Mouse (Mus musculus) midbrain, embryonic 11.5 days (tissue): Measurements from ENCODE around the gene Ifit1bl2. TPM values are rescaled to one million over a fixed set of nuclear protein-coding genes. Genes with fewer than 3 reads are reported as not detected.
"Not testable (repeated sequence)": the region's sequence is repeated elsewhere in the genome, so short reads cannot be mapped to it uniquely, and the experiment has no call there.

ENCODE experiments used
- ATAC-seq: fragments of 200-750 bp; cut with Nextera tagmentation; 2 replicates; pipeline ENCODE4 v1.8.0; 2017; ENCODE audit warnings: moderate TSS enrichment, moderate library complexity; ENCODE audit not compliant: low FRiP score
- DNase-seq: peaks from one replicate; pipeline ENCODE4 v3.0.0; 2015; ENCODE audit warnings: low spot score; ENCODE audit errors: missing footprints
- H3K27ac ChIP-seq: fragments of 300-500 bp; sonication (generic); 2 replicates; pipeline ENCODE4 v1.5.1; 2014; ENCODE audit warnings: low read depth, low read length
- H3K27me3 ChIP-seq: fragments of 300-500 bp; sonication (generic); 2 replicates; pipeline ENCODE4 v1.6.1; 2014; ENCODE audit warnings: mild to moderate bottlenecking, low read length, moderate library complexity, mixed read lengths; ENCODE audit not compliant: control insufficient read depth, insufficient read depth
- H3K36me3 ChIP-seq: fragments of 300-500 bp; sonication (generic); 2 replicates; pipeline ENCODE4 v1.6.1; 2014; ENCODE audit warnings: mild to moderate bottlenecking, low read length, moderate library complexity, mixed read lengths; ENCODE audit not compliant: control insufficient read depth, insufficient read depth
- H3K4me1 ChIP-seq: fragments of 300-500 bp; sonication (generic); 2 replicates; pipeline ENCODE4 v1.6.1; 2014; ENCODE audit warnings: low read length; ENCODE audit not compliant: control insufficient read depth, insufficient read depth
- H3K4me2 ChIP-seq: fragments of 300-500 bp; sonication (generic); 2 replicates; pipeline ENCODE4 v1.6.1; 2014; ENCODE audit warnings: mild to moderate bottlenecking, moderate library complexity
- H3K4me3 ChIP-seq: fragments of 300-500 bp; sonication (generic); 2 replicates; pipeline ENCODE4 v1.5.1; 2014; ENCODE audit warnings: low read depth, low read length
- H3K9ac ChIP-seq: fragments of 300-500 bp; sonication (generic); 2 replicates; pipeline ENCODE4 v1.6.1; 2014; ENCODE audit warnings: low read length
- H3K9me3 ChIP-seq: fragments of 300-500 bp; sonication (generic); 2 replicates; pipeline ENCODE4 v1.6.1; 2016; ENCODE audit warnings: low read length; ENCODE audit not compliant: control insufficient read depth
- WGBS: fragments of 180-500 bp; shearing (Covaris S2); extraction: QIAGEN DNeasy Blood & Tissue Kit; methylation state at CpG from one replicate; pipeline ENCODE4 v1.1.7; 2014; 5-methylcytosine and 5-hydroxymethylcytosine counted together
- polyA plus RNA-seq: library from polyadenylated mRNA; unstranded; fragments of >200 nt; fragmentation: Nextera tagmentation; extraction: Ambion mirVana; gene quantifications from 2 replicates; pipeline ENCODE4 v1.2.1, GENCODE M21; 2014

Gene Ifit1bl2
- polyA plus RNA-seq, 1 experiment from 2014 or later: 0.25 TPM

DNA sequence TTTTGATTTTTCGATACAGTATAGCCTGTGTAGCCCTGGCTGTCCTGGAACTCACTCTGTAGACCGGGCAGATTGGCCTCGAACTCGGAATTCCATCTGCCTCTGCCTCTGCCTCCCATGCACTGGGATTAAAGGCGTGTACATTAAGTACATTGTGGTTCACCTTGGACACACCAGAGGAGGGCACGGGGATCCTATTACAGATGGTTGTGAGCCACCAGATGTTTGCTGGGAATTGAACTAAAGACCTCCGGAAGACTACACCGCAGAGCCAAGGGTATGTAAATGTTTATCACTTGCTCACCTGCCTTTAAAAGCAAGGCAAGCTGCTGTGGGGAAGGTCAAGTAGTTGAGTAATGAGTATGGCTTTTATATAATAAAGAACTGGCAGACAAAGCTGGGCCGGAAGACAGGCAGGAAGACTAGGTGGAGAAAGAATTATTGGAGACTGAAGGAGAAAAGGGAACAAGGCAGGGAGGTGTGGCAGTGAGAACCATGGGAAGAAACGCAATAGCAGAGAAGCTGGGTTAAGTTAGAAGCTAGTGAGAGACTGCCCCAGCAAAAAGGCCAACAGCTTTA lies 14.8 kb upstream of the Ifit1bl2 start:
- Histone ChIP-seq H3K27me3 (no peaks in the 10 kb centered on the region), H3K9ac (no peak overlapping the region), H3K4me2 (no peak overlapping the region), H3K4me1 (no peaks in the 10 kb centered on the region), H3K4me3 (no peak overlapping the region), H3K27ac (no peak overlapping the region), H3K9me3 (no peaks in the 10 kb centered on the region), H3K36me3 (no peaks in the 10 kb centered on the region)
- 90% methylated on average over 10 of the region's 10 CpGs for WGBS
- DNase-seq (no peak), ATAC-seq (no peak)

DNA sequence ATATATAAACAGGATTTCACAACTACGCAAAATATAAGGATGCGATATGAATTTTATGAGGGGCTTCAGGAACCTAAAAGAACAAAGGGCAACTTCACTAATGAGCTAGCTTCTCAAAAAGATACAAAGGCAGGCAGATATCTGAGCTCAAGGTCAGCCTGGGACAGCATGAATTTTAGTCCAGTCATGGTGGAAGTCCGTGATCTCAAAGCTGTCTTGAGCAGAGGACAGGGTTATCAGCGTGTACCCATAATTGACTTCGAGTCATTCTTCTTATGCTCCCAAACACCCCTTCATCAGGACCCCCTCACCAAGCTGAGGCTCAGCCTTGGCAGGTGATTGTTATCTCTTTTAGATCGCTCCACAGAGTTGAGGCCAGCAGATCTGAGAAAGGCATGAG lies 10.5 kb upstream of the Ifit1bl2 start:
- no peak for ATAC-seq

DNA sequence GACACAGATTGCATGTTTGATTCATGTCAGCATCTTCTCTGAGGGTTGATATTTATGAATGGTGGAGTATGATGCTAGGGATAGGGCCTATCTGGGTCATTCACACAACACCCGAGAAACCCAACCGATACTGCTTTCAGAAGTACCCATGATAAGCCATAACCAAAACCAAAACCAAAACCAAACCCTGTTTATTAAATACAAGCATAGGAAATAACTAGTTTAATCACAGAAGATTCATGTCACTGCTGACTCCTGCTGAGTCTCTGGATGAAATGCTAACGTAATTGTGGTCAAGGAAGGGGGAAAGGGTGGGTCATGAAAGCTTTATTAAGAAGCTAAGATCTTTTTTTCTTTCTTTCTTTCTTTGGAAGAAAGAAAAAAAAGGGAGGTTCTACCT lies 9.7 kb upstream of the Ifit1bl2 start:
- H3K27me3 ChIP-seq: no peaks in the 10 kb centered on the region
- H3K36me3 ChIP-seq: no peaks in the 10 kb centered on the region
- H3K9ac ChIP-seq: no peak overlapping the region
- ATAC-seq (no peak), DNase-seq (no peak)
- H3K4me2 ChIP-seq: no peak overlapping the region
- H3K9me3 ChIP-seq: no peaks in the 10 kb centered on the region
- 90% methylated on average over 3 of the region's 3 CpGs for WGBS
- no peak overlapping the region for H3K27ac ChIP-seq
- H3K4me1 ChIP-seq: no peaks in the 10 kb centered on the region
- no peak overlapping the region for H3K4me3 ChIP-seq

More for the DNA sequence above, 10.5 kb upstream of the Ifit1bl2 start:
- no peak overlapping the region for H3K27ac ChIP-seq
- no peaks in the 10 kb centered on the region for H3K27me3 ChIP-seq
- DNase-seq: no peak
- H3K36me3 ChIP-seq: no peaks in the 10 kb centered on the region
- H3K9ac ChIP-seq: no peak overlapping the region
- no peaks in the 10 kb centered on the region for H3K4me1 ChIP-seq
- no peak overlapping the region for H3K4me3 ChIP-seq
- 85% methylated on average over 6 of the region's 6 CpGs for WGBS
- no peaks in the 10 kb centered on the region for H3K9me3 ChIP-seq
- no peak overlapping the region for H3K4me2 ChIP-seq

DNA sequence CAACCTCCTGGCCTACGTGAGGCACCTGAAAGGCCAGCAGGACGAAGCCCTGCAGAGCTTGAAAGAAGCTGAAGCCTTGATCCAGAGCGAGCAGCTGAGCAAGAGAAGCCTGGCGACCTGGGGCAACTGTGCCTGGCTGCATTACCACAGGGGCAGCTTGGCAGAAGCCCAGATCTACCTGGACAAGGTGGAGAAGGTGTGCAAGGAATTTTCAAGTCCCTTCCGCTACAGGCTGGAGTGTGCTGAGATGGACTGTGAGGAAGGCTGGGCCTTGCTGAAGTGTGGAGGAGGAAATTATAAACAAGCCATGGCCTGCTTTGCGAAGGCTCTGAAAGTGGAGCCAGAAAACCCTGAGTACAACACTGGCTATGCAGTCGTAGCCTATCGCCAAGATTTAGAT lies 7.1 kb upstream of the Ifit1bl2 start:
- H3K9ac ChIP-seq, H3K9me3 ChIP-seq, ATAC-seq, H3K4me3 ChIP-seq, H3K4me2 ChIP-seq, H3K4me1 ChIP-seq, H3K36me3 ChIP-seq, H3K27me3 ChIP-seq, H3K27ac ChIP-seq, DNase-seq: not testable (repeated sequence)
- 92% methylated on average over 8 of the region's 8 CpGs for WGBS

DNA sequence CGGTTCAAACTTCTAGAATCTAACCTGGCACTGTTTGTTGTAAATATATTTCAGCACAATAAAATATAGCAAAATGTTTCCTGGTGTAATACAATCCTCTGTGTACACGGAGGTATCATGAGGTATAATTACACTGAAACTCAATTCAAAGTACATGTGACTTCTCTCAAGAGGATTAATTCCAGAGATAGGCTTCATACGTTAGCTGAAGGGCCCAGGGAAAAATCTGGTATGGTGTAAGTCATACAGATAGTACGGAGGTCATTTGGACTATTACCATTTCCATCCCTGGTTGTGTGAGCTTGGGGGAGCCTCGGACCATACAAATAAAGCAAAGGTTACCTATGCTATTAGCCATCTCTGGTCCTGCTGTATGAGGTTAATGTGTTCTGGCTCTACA lies 2.1 kb upstream of the Ifit1bl2 start:
- Histone ChIP-seq H3K36me3 (no peaks in the 10 kb centered on the region), H3K4me1 (no peaks in the 10 kb centered on the region), H3K9me3 (no peaks in the 10 kb centered on the region), H3K4me3 (no peak overlapping the region), H3K27me3 (no peaks in the 10 kb centered on the region), H3K27ac (no peak overlapping the region), H3K4me2 (no peak overlapping the region), H3K9ac (no peak overlapping the region)
- no peak for DNase-seq
- no peak for ATAC-seq
- 76% methylated on average over 5 of the region's 5 CpGs for WGBS

DNA sequence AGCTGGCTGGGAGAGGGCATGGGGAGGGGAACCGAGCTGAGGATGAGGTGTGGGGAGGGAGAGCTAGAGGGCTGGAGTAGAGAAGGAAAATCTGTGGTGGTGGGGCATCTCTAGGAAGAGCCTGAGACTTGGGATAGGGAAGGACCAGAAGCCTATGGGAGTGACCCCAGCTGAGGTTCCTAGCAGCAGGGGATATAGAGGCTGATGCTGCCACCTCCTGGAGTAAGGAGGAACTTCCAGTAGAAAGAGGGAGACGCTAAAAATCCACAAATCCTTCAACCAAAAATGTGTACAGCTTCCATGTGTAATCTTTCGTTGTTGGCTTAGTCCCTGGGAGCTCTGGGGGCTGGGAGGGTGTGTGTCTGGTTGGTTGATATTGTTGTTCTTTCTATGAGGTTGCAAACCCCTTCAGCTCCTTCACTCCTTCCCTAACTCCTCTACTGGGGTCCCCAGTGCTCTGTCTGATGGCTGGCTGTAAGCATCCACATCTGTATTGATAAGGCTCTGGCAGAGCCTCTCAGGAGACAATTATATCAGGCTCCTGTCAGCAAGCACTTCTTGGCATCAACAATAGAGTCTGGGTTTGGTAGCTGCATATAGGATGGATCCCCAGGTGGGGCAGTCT lies 3.5 kb downstream of the Ifit1bl2 start:
- Histone ChIP-seq H3K4me2 (no peak overlapping the region), H3K27me3 (no peaks in the 10 kb centered on the region)

DNA sequence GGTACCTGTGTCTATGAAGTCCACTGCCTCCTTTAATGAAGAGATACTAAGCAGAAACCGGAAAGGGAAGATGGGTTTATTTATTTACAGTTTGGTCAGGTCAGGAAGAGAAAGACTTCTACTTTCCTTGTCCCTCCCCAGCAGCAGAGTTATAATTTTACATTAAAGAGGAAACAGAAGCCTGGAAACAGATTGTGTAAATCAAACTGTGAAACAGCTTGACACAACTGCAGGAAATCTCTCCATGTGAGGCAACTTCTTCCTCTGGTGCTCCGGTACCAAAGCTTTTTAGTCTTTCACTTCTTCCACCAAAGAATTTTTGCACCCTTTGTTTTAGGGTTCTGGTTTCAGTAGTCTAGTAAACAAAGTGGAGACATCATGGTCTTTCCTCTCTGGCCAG lies 7.1 kb downstream of the Ifit1bl2 start:
- no peak for ATAC-seq
- no peak for DNase-seq
- no peaks in the 10 kb centered on the region for H3K36me3 ChIP-seq
- 92% methylated on average over 2 of the region's 2 CpGs for WGBS
- H3K27ac ChIP-seq: no peak overlapping the region
- no peaks in the 10 kb centered on the region for H3K4me1 ChIP-seq
- no peak overlapping the region for H3K4me3 ChIP-seq
- H3K4me2 ChIP-seq: no peak overlapping the region
- H3K9me3 ChIP-seq: no peaks in the 10 kb centered on the region
- H3K27me3 ChIP-seq: no peaks in the 10 kb centered on the region
- H3K9ac ChIP-seq: no peak overlapping the region

More for the DNA sequence above, 3.5 kb downstream of the Ifit1bl2 start:
- ATAC-seq (peak; percentile 78), DNase-seq (peak; percentile 92)
- H3K9ac ChIP-seq: no peak overlapping the region
- no peak overlapping the region for H3K4me3 ChIP-seq
- WGBS: 20% methylated on average over 3 of the region's 3 CpGs
- no peaks in the 10 kb centered on the region for H3K4me1 ChIP-seq
- H3K27ac ChIP-seq: no peak overlapping the region
- H3K36me3 ChIP-seq: no peaks in the 10 kb centered on the region
- H3K9me3 ChIP-seq: no peaks in the 10 kb centered on the region

DNA sequence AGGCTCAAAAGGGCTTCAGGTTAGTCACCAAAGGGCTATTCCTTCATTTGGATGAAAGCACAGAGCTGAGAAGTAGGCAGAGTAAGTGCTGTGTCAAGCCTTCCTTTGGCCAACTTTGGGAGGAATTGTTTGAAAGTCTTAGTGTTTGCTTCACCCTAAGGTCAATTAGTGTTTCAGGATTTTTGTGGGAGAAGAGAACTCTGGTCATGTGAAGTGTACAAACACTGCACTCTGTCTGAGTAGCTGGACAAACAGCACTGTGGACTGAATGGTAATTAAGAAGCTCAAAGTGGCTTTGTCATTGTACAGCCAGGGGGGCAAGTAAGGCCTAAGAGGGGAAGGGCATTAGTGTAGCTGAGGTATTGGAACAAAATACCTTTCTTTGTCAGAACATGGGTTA lies 9.1 kb downstream of the Ifit1bl2 start:
- DNase-seq: no peak
- no peak for ATAC-seq
- Histone ChIP-seq H3K9me3 (no peaks in the 10 kb centered on the region), H3K36me3 (no peaks in the 10 kb centered on the region), H3K27ac (no peak overlapping the region), H3K27me3 (no peaks in the 10 kb centered on the region), H3K4me3 (no peak overlapping the region), H3K4me2 (no peak overlapping the region), H3K9ac (no peak overlapping the region), H3K4me1 (no peaks in the 10 kb centered on the region)

DNA sequence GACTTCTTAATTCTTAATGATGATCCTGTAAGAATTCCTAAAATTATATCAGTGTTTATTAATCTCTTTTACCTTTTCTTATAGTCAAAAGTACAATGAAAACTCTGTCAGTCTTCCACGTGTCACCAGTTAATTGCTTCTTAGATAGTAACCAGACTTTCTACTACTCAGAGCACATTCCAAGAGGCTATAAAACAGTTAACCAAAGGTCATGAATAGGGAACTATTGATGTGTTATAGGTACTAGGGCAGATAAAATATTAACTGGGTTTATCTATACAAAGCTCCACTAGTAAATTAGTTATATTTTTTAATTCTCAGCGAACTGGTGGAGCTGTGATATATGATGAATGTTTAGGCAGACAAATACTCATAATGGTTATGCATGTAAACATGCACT lies 13.0 kb downstream of the Ifit1bl2 start:
- H3K9me3 ChIP-seq: no peaks in the 10 kb centered on the region
- 80% methylated on average over 2 of the region's 2 CpGs for WGBS

More for the DNA sequence above, 13.0 kb downstream of the Ifit1bl2 start:
- Histone ChIP-seq H3K36me3 (no peaks in the 10 kb centered on the region), H3K4me2 (no peak overlapping the region), H3K4me3 (no peak overlapping the region), H3K9ac (no peak overlapping the region), H3K27ac (no peak overlapping the region), H3K4me1 (no peaks in the 10 kb centered on the region), H3K27me3 (no peaks in the 10 kb centered on the region)
- ATAC-seq (no peak), DNase-seq (no peak)
